Mouse (Mus musculus): ENCODE results near the gene Npas4. TPM values are rescaled to one million over a fixed set of nuclear protein-coding genes. Genes with fewer than 3 reads are reported as not detected.

Npas4 gene
- polyA plus RNA-seq, 1 experiment from 2014 or later: 0.04 TPM

DNA sequence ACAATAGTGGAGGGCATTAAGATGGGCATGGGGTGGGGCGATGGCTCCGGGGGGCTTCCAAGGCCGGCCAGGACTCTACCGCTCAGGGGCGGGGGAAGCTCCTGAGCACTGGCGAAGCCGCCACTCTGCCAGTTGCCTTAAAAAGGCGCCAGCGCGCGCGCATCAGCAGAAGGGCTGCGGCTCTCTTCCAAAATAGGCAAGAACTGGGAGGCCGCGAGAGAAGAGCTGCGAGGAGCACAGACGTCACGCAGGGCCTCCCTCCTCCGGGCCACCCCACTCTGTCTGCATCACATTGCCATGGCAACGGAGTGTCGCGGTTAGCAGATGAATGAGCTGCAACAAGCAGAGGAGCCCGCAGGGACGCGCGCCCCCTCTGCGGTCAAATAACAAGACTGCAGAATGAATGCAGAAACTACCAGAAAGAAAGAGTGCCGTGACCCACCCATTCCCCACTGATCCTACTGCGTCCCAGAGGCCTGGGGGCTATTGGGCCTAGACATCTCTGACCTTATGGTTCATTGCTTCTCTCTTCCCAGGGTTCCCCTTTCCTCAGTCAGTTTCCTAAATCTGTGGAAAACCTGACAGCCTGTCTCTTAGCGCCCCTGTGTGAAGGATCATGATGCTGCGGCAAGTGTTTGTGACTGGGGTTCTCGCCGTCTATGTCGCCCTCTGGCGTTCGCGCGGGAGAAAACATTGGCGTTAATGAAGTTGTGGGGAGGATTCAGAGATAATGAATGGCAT lies 11.7 kb upstream of the Npas4 start:
- under 1% methylated on average over 39 of the region's 39 CpGs for WGBS
- Histone ChIP-seq H3K36me3 (ENCODE audit: control insufficient read depth, insufficient read depth, low read length) (no peaks in the 10 kb centered on the region), H3K4me1 (ENCODE audit: control insufficient read depth, insufficient read depth, low read length) (peaks cover 9% of the 10 kb centered on the region), H3K4me2 (peak overlapping the region; percentile 59), H3K4me3 (ENCODE audit: low read depth, low read length) (peak overlapping the region; percentile 21; the same call in 1 of the 2 replicates), H3K9ac (ENCODE audit: low read length) (peak overlapping the region; percentile 47), H3K27me3 (ENCODE audit: control insufficient read depth, insufficient read depth, low read length) (no peaks in the 10 kb centered on the region), H3K9me3 (ENCODE audit: control insufficient read depth, low read length) (no peaks in the 10 kb centered on the region), H3K27ac (ENCODE audit: low read depth, low read length) (peak overlapping the region; percentile 57)
- peak; percentile 98 for DNase-seq (ENCODE audit: low spot score, missing footprints)
- ATAC-seq (ENCODE audit: low FRiP score): peak; percentile 98

DNA sequence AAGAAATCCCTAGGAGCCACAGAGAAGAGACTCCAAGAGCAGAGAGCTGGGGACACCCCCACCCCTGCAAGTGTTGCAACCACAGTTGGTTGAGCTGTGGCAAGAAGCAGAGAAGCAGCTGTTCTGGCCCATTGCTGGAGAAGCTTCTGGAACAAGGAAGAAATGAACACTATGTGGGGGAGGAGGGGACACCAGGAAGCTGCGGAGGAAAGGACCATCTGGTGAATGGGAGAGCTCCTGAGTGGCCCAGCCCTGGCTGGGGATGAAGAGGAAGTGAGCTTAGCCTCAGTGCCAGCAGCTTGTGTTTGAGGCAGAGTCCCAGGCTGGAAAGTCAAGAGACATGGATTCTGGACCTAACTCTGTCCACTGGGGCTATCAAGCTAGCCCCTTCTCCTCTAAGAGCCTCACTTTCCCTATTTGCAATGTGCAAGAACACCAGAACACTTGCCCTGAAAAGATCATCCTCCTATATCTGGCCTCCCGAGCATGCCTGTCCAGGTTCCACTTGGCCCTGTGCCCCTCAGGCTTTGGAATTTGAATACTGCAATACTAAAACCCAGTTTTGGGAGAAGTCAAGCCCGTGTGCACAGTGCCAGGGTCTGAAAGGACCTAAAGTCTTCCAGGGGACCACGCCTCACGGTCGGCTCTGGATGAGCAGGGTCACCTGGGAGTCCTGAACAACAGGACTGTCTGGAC lies 9.5 kb upstream of the Npas4 start:
- H3K4me3 ChIP-seq (ENCODE audit: low read depth, low read length): no peak overlapping the region
- peaks cover 9% of the 10 kb centered on the region for H3K4me1 ChIP-seq (ENCODE audit: control insufficient read depth, insufficient read depth, low read length)
- H3K27me3 ChIP-seq (ENCODE audit: control insufficient read depth, insufficient read depth, low read length): no peaks in the 10 kb centered on the region
- no peak overlapping the region for H3K4me2 ChIP-seq
- no peaks in the 10 kb centered on the region for H3K36me3 ChIP-seq (ENCODE audit: control insufficient read depth, insufficient read depth, low read length)
- ATAC-seq (ENCODE audit: low FRiP score) (no peak), DNase-seq (ENCODE audit: low spot score, missing footprints) (no peak)
- no peak overlapping the region for H3K27ac ChIP-seq (ENCODE audit: low read depth, low read length)
- H3K9me3 ChIP-seq (ENCODE audit: control insufficient read depth, low read length): no peaks in the 10 kb centered on the region
- H3K9ac ChIP-seq (ENCODE audit: low read length): no peak overlapping the region
- WGBS: 74% methylated on average over 6 of the region's 6 CpGs

DNA sequence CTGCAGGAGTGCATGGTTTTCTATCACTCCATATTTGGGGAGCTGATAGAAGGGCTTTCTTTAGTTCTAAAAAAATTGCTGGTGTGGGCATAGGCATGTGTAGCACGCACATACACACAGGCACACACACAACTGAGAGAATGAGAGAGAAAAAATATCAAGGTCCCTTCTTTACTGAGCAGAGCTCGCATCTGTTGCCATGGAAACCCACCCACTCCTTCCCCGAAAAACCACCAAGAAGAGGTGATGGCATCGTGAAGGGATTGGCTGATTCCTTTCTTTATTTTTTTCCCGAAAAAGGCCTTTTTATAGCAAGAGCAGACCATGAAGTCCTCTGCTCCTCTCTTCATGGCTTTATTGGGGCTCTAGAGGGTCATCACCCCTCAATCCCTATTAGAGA lies 3.9 kb upstream of the Npas4 start:
- H3K4me3 ChIP-seq (ENCODE audit: low read depth, low read length): no peak overlapping the region
- peaks cover 37% of the 10 kb centered on the region for H3K27me3 ChIP-seq (ENCODE audit: control insufficient read depth, insufficient read depth, low read length)
- no peak for DNase-seq (ENCODE audit: low spot score, missing footprints)
- H3K9ac ChIP-seq (ENCODE audit: low read length): no peak overlapping the region
- H3K27ac ChIP-seq (ENCODE audit: low read depth, low read length): no peak overlapping the region
- no peak for ATAC-seq (ENCODE audit: low FRiP score)
- H3K36me3 ChIP-seq (ENCODE audit: control insufficient read depth, insufficient read depth, low read length): no peaks in the 10 kb centered on the region
- H3K4me1 ChIP-seq (ENCODE audit: control insufficient read depth, insufficient read depth, low read length): peaks cover 6% of the 10 kb centered on the region
- no peaks in the 10 kb centered on the region for H3K9me3 ChIP-seq (ENCODE audit: control insufficient read depth, low read length)
- no peak overlapping the region for H3K4me2 ChIP-seq
- WGBS: 62% methylated on average over 5 of the region's 5 CpGs

DNA sequence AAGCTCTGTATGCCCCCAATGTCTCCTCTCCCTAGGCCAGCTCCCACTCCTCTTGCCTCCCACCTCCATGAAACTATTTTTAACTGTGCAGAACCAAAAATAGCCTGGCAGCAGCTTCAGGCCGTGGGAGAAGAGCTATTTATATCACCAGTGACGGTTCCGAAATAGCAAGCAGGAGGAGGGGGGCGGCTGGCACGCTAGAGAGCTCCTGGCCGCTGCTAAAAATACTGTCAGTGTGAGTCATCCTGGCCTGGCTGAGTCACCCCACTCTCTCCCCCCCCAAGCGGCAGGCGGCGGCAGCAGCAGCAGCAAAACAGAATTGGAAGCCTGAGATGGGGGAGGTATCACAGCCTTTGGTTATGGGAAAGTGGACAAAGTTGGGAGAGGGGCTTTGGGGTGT lies 2.8 kb upstream of the Npas4 start:
- Histone ChIP-seq H3K27ac (ENCODE audit: low read depth, low read length) (no peak overlapping the region), H3K9ac (ENCODE audit: low read length) (no peak overlapping the region), H3K4me1 (ENCODE audit: control insufficient read depth, insufficient read depth, low read length) (peaks cover 6% of the 10 kb centered on the region), H3K36me3 (ENCODE audit: control insufficient read depth, insufficient read depth, low read length) (no peaks in the 10 kb centered on the region), H3K4me2 (no peak overlapping the region), H3K27me3 (ENCODE audit: control insufficient read depth, insufficient read depth, low read length) (peaks cover 40% of the 10 kb centered on the region), H3K4me3 (ENCODE audit: low read depth, low read length) (no peak overlapping the region), H3K9me3 (ENCODE audit: control insufficient read depth, low read length) (no peaks in the 10 kb centered on the region)
- ATAC-seq (ENCODE audit: low FRiP score): no peak
- 4% methylated on average over 9 of the region's 9 CpGs for WGBS
- no peak for DNase-seq (ENCODE audit: low spot score, missing footprints)

DNA sequence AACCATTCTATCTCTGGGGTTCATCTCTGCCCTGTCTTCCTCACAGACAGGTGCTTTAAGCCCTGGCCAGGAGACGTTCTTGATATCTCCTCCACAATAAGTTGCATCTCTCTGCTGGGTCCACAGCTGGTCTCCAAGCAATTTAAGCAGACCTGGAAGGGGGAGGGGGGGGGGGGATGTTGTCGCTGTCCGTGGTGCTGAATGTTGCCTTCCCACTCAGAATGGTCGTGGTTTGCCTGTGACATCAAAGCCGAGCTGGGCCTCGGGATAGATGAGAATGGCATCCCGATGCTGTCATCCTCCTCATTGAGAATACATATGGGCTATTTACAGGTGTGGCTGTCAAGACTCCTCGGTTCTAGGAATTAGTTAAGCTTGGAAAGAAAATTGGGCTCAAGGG lies 2.3 kb upstream of the Npas4 start:
- no peak overlapping the region for H3K4me2 ChIP-seq
- H3K4me1 ChIP-seq (ENCODE audit: control insufficient read depth, insufficient read depth, low read length): peaks cover 6% of the 10 kb centered on the region
- no peak for ATAC-seq (ENCODE audit: low FRiP score)
- H3K9me3 ChIP-seq (ENCODE audit: control insufficient read depth, low read length): no peaks in the 10 kb centered on the region
- no peak overlapping the region for H3K4me3 ChIP-seq (ENCODE audit: low read depth, low read length)
- 22% methylated on average over 8 of the region's 8 CpGs for WGBS
- H3K36me3 ChIP-seq (ENCODE audit: control insufficient read depth, insufficient read depth, low read length): no peaks in the 10 kb centered on the region
- H3K9ac ChIP-seq (ENCODE audit: low read length): no peak overlapping the region
- H3K27ac ChIP-seq (ENCODE audit: low read depth, low read length): no peak overlapping the region
- peak; percentile 88 for DNase-seq (ENCODE audit: low spot score, missing footprints)
- H3K27me3 ChIP-seq (ENCODE audit: control insufficient read depth, insufficient read depth, low read length): peaks cover 40% of the 10 kb centered on the region

DNA sequence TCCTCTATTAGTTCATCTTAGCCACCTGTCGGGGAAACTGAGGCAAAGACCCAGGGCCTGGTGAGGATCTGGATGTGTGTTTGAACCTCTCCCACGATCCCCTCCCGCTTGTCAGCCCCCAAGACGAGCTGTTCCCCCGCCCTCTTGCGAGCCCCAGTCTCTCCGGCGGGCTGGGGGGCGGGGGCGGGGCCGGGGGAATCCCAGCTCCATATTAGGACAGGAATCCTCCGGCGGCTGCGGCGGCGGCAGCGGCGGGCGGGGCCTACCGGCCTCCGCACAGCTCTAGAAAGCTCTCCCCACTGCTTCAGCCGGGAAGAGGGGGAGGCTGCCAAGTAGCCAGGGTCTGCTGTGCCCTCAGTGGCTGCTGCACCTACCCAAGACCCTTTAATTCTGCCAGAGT lies 600 bp upstream of the Npas4 start:
- 2% methylated on average over 19 of the region's 22 CpGs for WGBS

DNA sequence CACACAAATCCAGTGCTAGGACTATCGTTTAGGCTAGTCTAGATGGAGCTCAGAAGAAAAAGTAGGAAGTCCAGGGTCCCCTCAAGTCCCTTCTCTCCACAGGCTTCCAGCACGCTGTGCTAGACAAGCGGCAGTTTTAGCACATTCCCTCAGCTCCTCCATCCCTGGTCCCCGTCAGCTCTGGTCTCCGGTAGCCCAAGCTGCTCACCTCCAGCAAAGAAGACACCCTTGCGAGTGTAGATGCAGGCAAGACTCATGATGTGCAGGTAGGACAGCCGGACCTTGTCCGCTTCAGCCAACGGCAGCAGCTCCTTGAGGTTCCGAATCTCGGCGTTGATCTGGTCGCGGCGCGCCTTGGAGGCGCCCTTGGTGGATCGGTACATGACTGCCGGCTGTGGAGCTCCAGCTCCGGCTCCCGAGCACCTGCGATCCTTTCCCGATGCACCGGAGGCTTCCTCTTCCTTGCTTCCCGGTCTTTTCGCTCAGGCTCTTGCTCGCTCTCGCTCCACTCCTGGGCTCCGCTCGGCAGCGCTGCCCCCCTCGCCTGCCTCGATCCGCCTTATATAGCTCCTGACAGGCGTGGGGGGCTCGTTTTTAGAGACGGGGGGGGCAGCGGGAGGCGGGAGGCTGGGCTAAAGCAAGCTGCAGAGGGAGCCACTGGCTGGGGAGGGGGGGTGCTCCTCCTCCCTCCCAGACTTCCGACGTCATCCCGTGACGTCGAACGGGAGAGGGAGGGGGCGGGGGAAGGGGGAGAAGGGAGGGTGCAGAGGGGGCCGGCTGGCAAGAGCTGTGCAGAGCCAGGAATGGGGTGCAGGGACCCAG lies 471 bp downstream of the Npas4 start:
- ATAC-seq (ENCODE audit: low FRiP score): no peak
- H3K4me1 ChIP-seq (ENCODE audit: control insufficient read depth, insufficient read depth, low read length): peaks cover 6% of the 10 kb centered on the region

More for the DNA sequence above, 600 bp upstream of the Npas4 start:
- DNase-seq (ENCODE audit: low spot score, missing footprints) (no peak), ATAC-seq (ENCODE audit: low FRiP score) (no peak)
- H3K9ac ChIP-seq (ENCODE audit: low read length): no peak overlapping the region
- H3K27ac ChIP-seq (ENCODE audit: low read depth, low read length): no peak overlapping the region
- H3K4me2 ChIP-seq: peak overlapping the region; percentile 33
- H3K27me3 ChIP-seq (ENCODE audit: control insufficient read depth, insufficient read depth, low read length): peaks cover 40% of the 10 kb centered on the region
- H3K9me3 ChIP-seq (ENCODE audit: control insufficient read depth, low read length): no peaks in the 10 kb centered on the region
- H3K4me1 ChIP-seq (ENCODE audit: control insufficient read depth, insufficient read depth, low read length): peaks cover 6% of the 10 kb centered on the region
- H3K4me3 ChIP-seq (ENCODE audit: low read depth, low read length): 0 out of 2 replicates have a peak overlapping the region, but pooled peaks have one; percentile 3
- no peaks in the 10 kb centered on the region for H3K36me3 ChIP-seq (ENCODE audit: control insufficient read depth, insufficient read depth, low read length)

DNA sequence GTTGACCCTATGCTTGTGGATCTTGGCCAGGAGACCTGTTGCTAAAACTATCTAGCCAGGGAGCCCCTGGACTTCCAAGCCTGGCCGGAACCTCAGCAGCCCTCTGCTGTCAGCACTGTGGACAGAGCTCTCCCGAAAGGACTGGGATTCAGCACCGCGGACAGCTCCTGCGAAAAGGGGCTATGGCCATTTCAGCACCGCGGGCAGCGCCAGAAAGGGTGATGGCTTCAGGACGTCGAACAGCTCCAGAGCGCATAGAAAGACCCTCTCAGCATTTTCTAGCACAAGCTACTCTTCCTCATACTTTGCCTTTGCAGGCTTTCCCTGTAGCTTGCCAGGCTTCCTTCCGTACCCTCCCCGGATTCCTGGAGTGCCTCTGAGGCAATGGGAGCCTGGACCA lies 1.1 kb downstream of the Npas4 start:
- H3K4me2 ChIP-seq: peak overlapping the region; percentile 45; the same call in 1 of the 2 replicates
- H3K27ac ChIP-seq (ENCODE audit: low read depth, low read length): no peak overlapping the region
- DNase-seq (ENCODE audit: low spot score, missing footprints): peak; percentile 99
- H3K4me1 ChIP-seq (ENCODE audit: control insufficient read depth, insufficient read depth, low read length): peaks cover 6% of the 10 kb centered on the region
- no peak overlapping the region for H3K9ac ChIP-seq (ENCODE audit: low read length)
- WGBS: 6% methylated on average over 13 of the region's 13 CpGs
- no peak for ATAC-seq (ENCODE audit: low FRiP score)
- H3K36me3 ChIP-seq (ENCODE audit: control insufficient read depth, insufficient read depth, low read length): no peaks in the 10 kb centered on the region
- H3K27me3 ChIP-seq (ENCODE audit: control insufficient read depth, insufficient read depth, low read length): peaks cover 47% of the 10 kb centered on the region
- no peaks in the 10 kb centered on the region for H3K9me3 ChIP-seq (ENCODE audit: control insufficient read depth, low read length)
- H3K4me3 ChIP-seq (ENCODE audit: low read depth, low read length): peak overlapping the region; percentile 34; the same call in 1 of the 2 replicates

More for the DNA sequence above, 471 bp downstream of the Npas4 start:
- H3K36me3 ChIP-seq (ENCODE audit: control insufficient read depth, insufficient read depth, low read length): no peaks in the 10 kb centered on the region
- 18% methylated on average over 44 of the region's 47 CpGs for WGBS
- no peak overlapping the region for H3K27ac ChIP-seq (ENCODE audit: low read depth, low read length)
- peak; percentile 91 for DNase-seq (ENCODE audit: low spot score, missing footprints)
- peak overlapping the region; percentile 34 for H3K4me3 ChIP-seq (ENCODE audit: low read depth, low read length)
- peaks cover 43% of the 10 kb centered on the region for H3K27me3 ChIP-seq (ENCODE audit: control insufficient read depth, insufficient read depth, low read length)
- no peaks in the 10 kb centered on the region for H3K9me3 ChIP-seq (ENCODE audit: control insufficient read depth, low read length)
- no peak overlapping the region; the same call in 1 of the 2 replicates for H3K9ac ChIP-seq (ENCODE audit: low read length)
- H3K4me2 ChIP-seq: peak overlapping the region; percentile 45
